Mouse (Mus musculus): ENCODE measurements around the gene Copb1. TPM values are rescaled to one million over a fixed set of nuclear protein-coding genes. Genes with fewer than 3 reads are reported as not detected.

Gene Copb1
- total RNA-seq (2021) (10 to 100 TPM; 40.1 to 40.5 TPM), polyA plus RNA-seq (2012; rRNA removed) (16.5 and 32.3 TPM in 2 replicates)
- long read RNA-seq, transcript Copb1-201 (22 exons, 3,346 nt), result major isoform, 57 of 63 reads
- long read RNA-seq, partial matches to known transcripts, result 4 of 63 reads
- long read RNA-seq, other reads (novel, unspliced or antisense), result 2 of 63 reads

DNA sequence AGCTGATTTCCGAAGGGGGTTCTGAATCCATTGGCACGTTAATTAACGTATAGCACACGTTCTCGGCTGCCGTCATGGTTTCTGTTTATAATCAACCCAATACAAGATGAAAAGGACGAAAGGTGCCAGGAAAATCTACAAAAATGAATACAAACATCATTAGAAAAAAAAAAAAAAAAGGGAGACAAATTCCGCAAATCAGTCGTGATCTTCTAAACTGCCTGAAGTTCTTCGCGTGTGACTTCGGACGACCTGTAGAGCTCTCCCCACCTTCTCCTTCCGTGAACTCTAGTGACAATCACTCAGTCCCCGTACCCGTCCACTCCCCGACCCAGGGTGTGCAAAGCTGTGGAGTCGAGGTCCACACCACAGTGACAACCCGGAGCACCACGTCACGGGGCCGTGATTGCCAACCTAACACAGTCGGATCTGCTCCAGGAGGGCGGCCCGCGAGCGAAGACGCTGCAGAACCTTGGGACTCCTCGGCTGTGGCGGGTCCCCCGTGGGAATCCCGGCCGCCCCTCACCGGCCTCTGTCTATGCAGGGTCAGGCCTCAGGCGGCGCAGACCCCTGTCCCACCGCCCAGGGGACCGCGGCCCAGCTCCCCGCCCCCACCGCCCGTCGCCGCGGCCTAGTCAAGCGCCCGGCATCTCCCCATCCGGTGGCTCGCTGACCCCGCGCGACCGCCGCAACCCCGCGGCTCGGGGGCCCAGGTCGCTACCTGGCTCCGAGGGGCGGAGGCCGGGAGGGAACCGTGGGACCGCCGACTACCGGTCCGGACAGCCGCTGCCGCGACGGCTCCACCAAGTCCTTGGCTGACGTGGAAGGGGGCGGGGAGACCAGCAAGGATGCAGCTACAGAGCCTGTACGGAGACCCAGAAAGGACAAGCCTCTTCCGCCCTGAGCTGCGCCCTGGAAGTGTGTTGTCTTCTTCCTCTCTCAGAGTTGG lies at the start of gene Copb1:
Gene Copb1 (minus strand): TSS at position 827 of the 949 bp plus-strand sequence.
- Histone ChIP-seq H3K27ac (peak within 1 kb of the TSS; percentile 94), H3K4me1 (ENCODE audit: control insufficient read depth, insufficient read depth, low read length) (peaks cover 2% of the 10 kb centered on the region; the same call in 1 of the 2 replicates), H3K4me3 (peak within 1 kb of the TSS; percentile 70), H3K9ac (ENCODE audit: low read depth, low read length) (peak within 1 kb of the TSS; percentile 95), H3K27me3 (ENCODE audit: control insufficient read depth, insufficient read depth, low read length) (no peaks in the 10 kb centered on the region), H3K79me2 (replicated peaks; ENCODE audit: control insufficient read depth, insufficient read depth, low read length) (peaks cover 6% of the 10 kb centered on the region), H3K36me3 (ENCODE audit: control insufficient read depth, insufficient read depth, low read length) (peaks cover 5% of the 10 kb centered on the region)
- DNase-seq, result peak; percentile 94 to 95
- under 1% methylated on average over 73 of the region's 75 CpGs for WGBS
- intact Hi-C loops (cut with DNase I), result loop anchor here (1.0 to 5.0 kb wide), 2 partner anchors 22 to 137 kb away; partner anchors contain the start of genes Psma1 and Rras2
- peak; percentile 26; the same call in 1 of the 2 replicates for TF ChIP-seq CTCF (IDR thresholded peaks at IDR 0.05)
- TF ChIP-seq POLR2A (IDR thresholded peaks at IDR 0.05; ENCODE audit: insufficient read depth, low read depth, low read length), result peak; percentile 78
- TF ChIP-seq EP300 (IDR thresholded peaks at IDR 0.05; ENCODE audit: insufficient read depth, low read depth, low read length), result peak; percentile 74

DNA sequence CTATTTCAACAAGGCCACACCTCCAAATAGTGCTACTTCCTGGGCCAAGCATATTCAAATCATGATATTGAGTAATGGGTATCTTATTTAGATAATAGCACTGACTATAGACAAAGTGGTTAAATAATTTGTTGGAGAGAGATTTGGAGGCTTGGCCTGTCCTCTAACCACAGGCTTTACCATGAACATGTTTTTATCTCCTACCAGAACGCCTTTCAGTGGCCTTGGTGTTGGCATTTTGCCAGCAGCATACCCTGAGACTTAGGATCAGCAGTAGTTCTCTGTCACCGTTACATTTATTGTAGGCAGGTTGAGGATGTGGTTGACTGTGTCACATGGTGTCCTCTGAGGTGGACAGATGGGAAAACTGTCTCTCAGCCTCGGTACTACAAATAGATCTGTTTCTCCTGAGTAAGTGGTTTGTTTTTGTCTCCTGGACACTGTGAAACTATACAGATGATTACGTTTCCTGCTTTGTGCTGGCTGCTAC lies 46.8 kb upstream of the Copb1 start:
- H3K9ac ChIP-seq (ENCODE audit: low read depth, low read length), result no peak overlapping the region
- no peak for TF ChIP-seq CTCF (IDR thresholded peaks at IDR 0.05)
- no peak for TF ChIP-seq POLR2A (IDR thresholded peaks at IDR 0.05; ENCODE audit: insufficient read depth, low read depth, low read length)
- TF ChIP-seq EP300 (IDR thresholded peaks at IDR 0.05; ENCODE audit: insufficient read depth, low read depth, low read length), result no peak
- H3K36me3 ChIP-seq (ENCODE audit: control insufficient read depth, insufficient read depth, low read length), result no peaks in the 10 kb centered on the region
- 13% methylated on average over 4 of the region's 4 CpGs for WGBS
- intact Hi-C loops (cut with DNase I), result loop anchor here (5.0 kb wide), 1 partner anchor 116 kb away; the partner anchor contains the start of gene Pde3b
- H3K27me3 ChIP-seq (ENCODE audit: control insufficient read depth, insufficient read depth, low read length), result no peaks in the 10 kb centered on the region
- no peaks in the 10 kb centered on the region; the same call in 1 of the 2 replicates for H3K4me1 ChIP-seq (ENCODE audit: control insufficient read depth, insufficient read depth, low read length)
- DNase-seq, result peak in 1 of 2 experiments; percentile 26
- no peak overlapping the region; the same call in 1 of the 2 replicates for H3K27ac ChIP-seq
- no peaks in the 10 kb centered on the region for H3K79me2 ChIP-seq (replicated peaks; ENCODE audit: control insufficient read depth, insufficient read depth, low read length)
- H3K4me3 ChIP-seq, result no peak overlapping the region

DNA sequence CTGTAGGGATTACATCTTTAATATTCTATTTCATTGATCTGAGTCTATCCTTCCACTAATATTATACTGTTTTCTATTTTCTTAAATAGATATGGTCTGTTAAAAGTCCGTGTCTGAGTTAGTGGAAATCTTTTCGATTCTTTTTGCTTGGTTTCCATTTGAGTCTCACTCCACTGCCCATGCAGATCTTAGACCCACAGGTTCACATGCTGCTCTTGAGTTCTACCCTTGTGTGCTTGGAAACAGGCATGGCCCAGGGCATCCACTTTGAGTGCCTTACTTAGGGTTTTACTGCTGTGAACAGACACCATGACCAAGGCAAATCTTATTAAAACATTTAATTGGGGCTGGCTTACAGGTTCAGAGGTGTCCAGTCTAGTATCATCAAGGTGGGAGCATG lies 46.3 kb upstream of the Copb1 start:
- intact Hi-C loops (cut with DNase I), result loop anchor here (5.0 kb wide), 1 partner anchor 117 kb away; the partner anchor contains the start of gene Pde3b
- H3K9ac ChIP-seq (ENCODE audit: low read depth, low read length), result no peak overlapping the region
- no peaks in the 10 kb centered on the region for H3K79me2 ChIP-seq (replicated peaks; ENCODE audit: control insufficient read depth, insufficient read depth, low read length)
- H3K36me3 ChIP-seq (ENCODE audit: control insufficient read depth, insufficient read depth, low read length), result no peaks in the 10 kb centered on the region
- WGBS, result 88% methylated on average over 2 of the region's 2 CpGs
- no peaks in the 10 kb centered on the region for H3K27me3 ChIP-seq (ENCODE audit: control insufficient read depth, insufficient read depth, low read length)
- TF ChIP-seq POLR2A (IDR thresholded peaks at IDR 0.05; ENCODE audit: insufficient read depth, low read depth, low read length) (no peak), CTCF (IDR thresholded peaks at IDR 0.05) (no peak), EP300 (IDR thresholded peaks at IDR 0.05; ENCODE audit: insufficient read depth, low read depth, low read length) (no peak)
- DNase-seq, result no peak
- H3K27ac ChIP-seq, result no peak overlapping the region
- no peaks in the 10 kb centered on the region; the same call in 1 of the 2 replicates for H3K4me1 ChIP-seq (ENCODE audit: control insufficient read depth, insufficient read depth, low read length)
- no peak overlapping the region for H3K4me3 ChIP-seq

DNA sequence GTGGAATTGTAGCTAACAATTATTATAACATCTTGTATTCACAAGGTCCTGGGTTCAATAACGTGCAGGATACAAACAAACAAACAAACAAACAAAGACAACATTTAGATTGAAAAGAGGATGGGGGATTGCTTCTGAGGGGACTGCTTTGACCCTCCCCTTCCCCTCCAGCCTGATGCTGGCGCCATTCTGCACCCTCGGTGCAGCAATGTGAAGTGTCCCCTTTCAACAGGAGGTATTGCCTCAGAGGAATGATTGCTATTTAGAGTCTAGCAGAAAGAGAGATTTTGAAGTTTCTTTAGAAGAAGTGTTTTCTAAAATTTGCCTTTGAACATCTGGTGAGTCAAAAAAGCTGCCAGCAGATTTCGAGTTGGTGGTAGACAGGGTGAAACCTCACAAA lies 44.7 kb upstream of the Copb1 start:
- DNase-seq, result no peak
- Histone ChIP-seq H3K79me2 (replicated peaks; ENCODE audit: control insufficient read depth, insufficient read depth, low read length) (no peaks in the 10 kb centered on the region), H3K4me3 (no peak overlapping the region), H3K4me1 (ENCODE audit: control insufficient read depth, insufficient read depth, low read length) (no peaks in the 10 kb centered on the region; the same call in 1 of the 2 replicates), H3K36me3 (ENCODE audit: control insufficient read depth, insufficient read depth, low read length) (no peaks in the 10 kb centered on the region), H3K27ac (no peak overlapping the region), H3K27me3 (ENCODE audit: control insufficient read depth, insufficient read depth, low read length) (no peaks in the 10 kb centered on the region), H3K9ac (ENCODE audit: low read depth, low read length) (no peak overlapping the region)
- TF ChIP-seq POLR2A (IDR thresholded peaks at IDR 0.05; ENCODE audit: insufficient read depth, low read depth, low read length) (no peak), EP300 (IDR thresholded peaks at IDR 0.05; ENCODE audit: insufficient read depth, low read depth, low read length) (no peak), CTCF (IDR thresholded peaks at IDR 0.05) (no peak)
- WGBS, result 62% methylated on average over 4 of the region's 4 CpGs
- intact Hi-C loops (cut with DNase I), result no loop called here

DNA sequence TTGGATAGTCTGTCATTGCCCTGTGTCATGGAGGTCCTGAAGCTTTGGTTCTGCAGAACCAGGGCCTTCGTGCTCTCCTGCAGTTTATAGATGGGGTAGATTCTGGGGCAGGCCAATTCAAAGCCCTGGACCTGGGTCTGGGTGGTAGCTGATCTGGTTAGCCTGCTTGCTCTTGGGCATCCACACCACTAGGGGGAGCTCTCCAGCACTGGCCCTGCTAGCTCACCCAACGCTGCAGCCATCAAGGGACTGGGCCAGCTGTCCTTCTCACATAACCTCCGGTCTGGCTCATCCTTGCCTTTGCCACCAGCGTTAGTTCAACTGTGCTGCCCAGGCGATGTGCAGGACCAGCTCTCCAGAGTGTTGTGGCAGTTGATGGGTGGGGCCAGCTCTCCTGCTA lies 40.2 kb upstream of the Copb1 start:
- no peak overlapping the region for H3K4me3 ChIP-seq
- H3K9ac ChIP-seq (ENCODE audit: low read depth, low read length), result no peak overlapping the region
- H3K4me1 ChIP-seq (ENCODE audit: control insufficient read depth, insufficient read depth, low read length), result peaks cover 5% of the 10 kb centered on the region
- H3K27me3 ChIP-seq (ENCODE audit: control insufficient read depth, insufficient read depth, low read length), result no peaks in the 10 kb centered on the region
- TF ChIP-seq EP300 (IDR thresholded peaks at IDR 0.05; ENCODE audit: insufficient read depth, low read depth, low read length) (no peak), POLR2A (IDR thresholded peaks at IDR 0.05; ENCODE audit: insufficient read depth, low read depth, low read length) (no peak), CTCF (IDR thresholded peaks at IDR 0.05) (peak; percentile 55)
- no peaks in the 10 kb centered on the region for H3K79me2 ChIP-seq (replicated peaks; ENCODE audit: control insufficient read depth, insufficient read depth, low read length)
- no peaks in the 10 kb centered on the region for H3K36me3 ChIP-seq (ENCODE audit: control insufficient read depth, insufficient read depth, low read length)
- no peak for DNase-seq
- H3K27ac ChIP-seq, result no peak overlapping the region
- intact Hi-C loops (cut with DNase I), result no loop called here
- 89% methylated on average over 5 of the region's 5 CpGs for WGBS

All from heart, adult 2 months (tissue).